Mouse (Mus musculus) ES-E14 (cell line): ENCODE measurements around the gene Gpld1.
A peak's percentile ranks its signal among the peaks of the same experiment; 100 is the strongest.

Experiments used
- CHD2 ChIP-seq: IDR thresholded peaks from 2 replicates; pipeline ENCODE4 v1.6.1; 2014; ENCODE audit warnings: mild to moderate bottlenecking, low read depth, low read length, inconsistent platforms
- MAFK ChIP-seq: IDR thresholded peaks from 2 replicates; pipeline ENCODE4 v1.6.1; 2014; ENCODE audit warnings: mild to moderate bottlenecking, low read depth, low read length, inconsistent platforms; ENCODE audit not compliant: insufficient read depth
- ZC3H11A ChIP-seq: IDR thresholded peaks from 2 replicates; pipeline ENCODE4 v1.6.1; 2012; ENCODE audit warnings: low read depth, mild to moderate bottlenecking, inconsistent platforms, low read length, borderline replicate concordance

DNA sequence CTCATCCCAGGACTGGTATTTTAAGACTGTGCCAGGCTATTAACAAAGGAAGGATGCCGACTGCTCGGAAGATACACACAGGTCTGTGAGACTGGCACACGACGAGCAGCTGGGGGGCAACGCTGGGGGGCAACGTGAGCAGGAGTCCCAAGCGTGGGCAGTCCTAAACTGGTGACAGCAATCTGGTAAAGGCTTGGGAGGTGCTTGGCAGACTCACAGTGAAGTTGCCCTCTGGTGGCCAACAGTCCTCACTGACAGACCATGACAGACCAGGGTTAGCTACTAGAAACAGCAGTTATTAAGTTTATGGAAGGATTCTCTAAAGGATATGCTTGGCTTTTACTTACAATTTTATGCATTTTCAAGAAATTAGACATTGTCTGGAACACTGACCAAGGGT, 45.4 kb downstream of the Gpld1 start:
- TF ChIP-seq MAFK: no peak
- TF ChIP-seq CHD2: no peak
- TF ChIP-seq ZC3H11A: 0 out of 2 replicates have a peak, but pooled peaks have one; percentile 10
